Mouse (Mus musculus) adrenal gland, postnatal 10 days (tissue): ENCODE measurements around the gene Gm20937. TPM values are rescaled to one million over a fixed set of nuclear protein-coding genes. Genes with fewer than 3 reads are reported as not detected.
"Not testable (repeated sequence)": the region's sequence is repeated elsewhere in the genome, so short reads cannot be mapped to it uniquely, and the experiment has no call there.

Source experiments
- DNase-seq: peaks from one replicate; pipeline ENCODE4 v3.0.0; 2021; ENCODE audit warnings: mixed read lengths
- long read RNA-seq, 2 experiments: library from polyadenylated mRNA; stranded (forward); transcript quantifications; one replicate each; pipeline ENCODE4 v2.0.0; 2021
- total RNA-seq, 2 experiments: library from RNA; stranded (reverse); gene quantifications; 2 replicates each; pipeline ENCODE4 v1.2.3; 2021

Gm20937 gene
- total RNA-seq: not detected
- long read RNA-seq, experiment 1: 0 reads
- long read RNA-seq, experiment 2: 0 reads

DNA sequence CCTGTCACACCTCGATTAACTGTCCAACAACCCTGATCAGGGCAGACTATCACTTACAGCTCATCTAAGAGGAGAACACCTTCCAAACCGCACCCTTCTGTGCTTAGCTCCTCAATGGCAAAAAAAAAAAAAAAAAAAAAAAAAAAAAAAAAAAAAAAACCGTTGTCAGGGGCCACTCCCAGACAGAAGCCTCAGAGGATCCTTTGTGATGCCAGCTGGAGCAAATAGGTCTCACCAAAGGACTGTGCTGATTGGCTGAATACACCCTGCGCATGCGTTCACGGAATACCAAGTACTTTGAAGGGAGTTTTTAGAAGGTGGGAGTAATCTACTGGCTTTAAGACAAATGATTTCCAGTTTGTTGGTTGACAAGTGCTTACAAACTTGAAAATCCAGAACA, at the start of gene Gm20937:
Gm20937 (minus strand) TSS at position 101 of the 400 bp plus-strand sequence.
- DNase-seq: not testable (repeated sequence)

Other genes starting within 250 kb of the Gm20937 start
- gene Gm20816, start 243.1 kb upstream of the Gm20937 start, total RNA-seq: not detected